Mouse (Mus musculus) frontal cortex, adult 2 months (tissue): ENCODE data around the gene Dpep3. TPM values are rescaled to one million over a fixed set of nuclear protein-coding genes. Genes with fewer than 3 reads are reported as not detected.
A peak's percentile ranks its signal among the peaks of the same experiment; 100 is the strongest.

ENCODE experiments used
- DNase-seq, 2 experiments: peaks; one replicate each; pipeline ENCODE4 v3.0.0; 2022; ENCODE audit warnings: low spot score in 1 of 2; ENCODE audit errors: extremely low spot score in 1 of 2
- polyA plus RNA-seq: library from polyadenylated mRNA; depleted of rRNA; stranded (reverse); fragments of >200 nt; gene quantifications from 2 replicates; pipeline ENCODE4 v1.2.3, GENCODE M21; 2012; rRNA removed

Dpep3 gene
- polyA plus RNA-seq, 1 experiment = not detected

DNA sequence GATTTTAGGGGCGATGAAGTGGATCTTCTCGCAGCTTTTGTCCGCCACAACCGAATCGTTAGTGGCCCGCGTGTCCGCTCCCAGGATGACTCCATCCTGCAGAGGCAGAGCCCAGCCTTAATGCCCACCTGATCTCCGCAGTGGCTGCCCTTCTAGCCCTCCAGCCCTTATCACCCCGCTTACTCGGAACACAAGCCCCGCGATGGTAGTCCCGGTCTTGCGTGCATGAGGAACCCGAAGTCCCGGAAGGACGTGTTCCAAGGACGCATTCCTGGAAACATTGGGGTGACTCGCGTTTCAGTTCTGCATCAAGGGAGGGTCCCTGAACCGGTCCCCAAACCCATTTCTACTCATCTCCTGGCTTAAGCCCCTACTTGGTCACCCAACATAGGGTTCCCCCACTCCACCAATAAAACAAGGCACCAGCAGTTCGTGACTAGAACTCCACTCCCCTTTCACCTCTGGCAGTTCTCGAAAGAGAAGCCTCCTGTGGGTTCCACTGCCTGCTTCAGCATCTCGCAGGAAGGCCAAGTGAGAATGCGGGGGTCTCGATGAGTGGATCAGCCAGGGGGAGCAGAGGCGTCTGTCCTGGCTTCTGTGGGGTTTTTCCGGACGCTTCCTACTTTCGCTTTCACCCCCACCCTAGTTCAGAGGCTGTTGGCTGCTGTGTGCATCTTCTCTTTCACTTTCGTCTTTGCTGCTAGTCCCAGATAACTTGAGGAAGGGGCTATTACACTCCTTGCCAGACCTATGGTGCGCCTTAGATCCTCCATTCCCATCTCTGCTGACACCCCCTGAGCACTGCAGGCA is 41.5 kb downstream of the Dpep3 start:
- peak in 1 of 2 experiments; percentile 47 for DNase-seq

- peak; percentile 85 to 87 for DNase-seq
These were observed 42.3 kb downstream of the Dpep3 start for GRCm38 (mm10) chr8:105936866-105937475.

DNA sequence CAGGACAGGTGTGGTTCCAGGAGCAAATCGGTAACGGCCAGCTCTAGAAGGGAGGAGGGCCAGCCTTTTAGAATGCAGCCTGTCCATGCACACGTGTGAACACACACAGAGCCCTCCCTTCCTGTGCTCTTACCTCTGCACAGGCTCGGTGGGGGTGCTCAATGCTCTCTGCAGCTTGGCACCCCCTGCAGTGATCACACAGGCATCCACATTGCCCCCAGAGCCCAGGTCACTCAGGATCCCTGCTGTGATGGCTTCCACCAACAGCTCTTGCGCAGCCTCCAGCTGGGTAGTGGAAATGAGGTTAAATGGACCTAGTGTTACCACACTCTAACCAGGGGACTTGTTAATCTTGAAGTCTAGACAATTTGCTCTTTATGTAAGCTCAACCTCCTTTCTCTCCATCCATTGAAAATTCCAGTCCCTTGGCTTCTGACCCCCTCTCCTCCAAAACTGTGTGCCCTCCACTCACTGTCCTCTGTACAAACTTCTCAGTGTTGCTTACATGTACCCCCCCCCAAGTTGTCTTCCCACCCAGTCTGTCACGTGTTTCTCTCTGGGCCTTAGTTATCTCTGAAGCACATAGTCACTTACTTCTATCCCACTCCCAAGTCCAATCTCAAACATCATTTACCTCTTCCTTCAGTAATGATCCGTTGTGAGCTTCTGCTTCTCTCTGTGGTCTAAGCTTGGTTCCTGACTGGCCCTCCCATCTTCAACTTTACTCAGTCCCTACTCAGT is 43.2 kb downstream of the Dpep3 start:
- DNase-seq = no peak

DNA sequence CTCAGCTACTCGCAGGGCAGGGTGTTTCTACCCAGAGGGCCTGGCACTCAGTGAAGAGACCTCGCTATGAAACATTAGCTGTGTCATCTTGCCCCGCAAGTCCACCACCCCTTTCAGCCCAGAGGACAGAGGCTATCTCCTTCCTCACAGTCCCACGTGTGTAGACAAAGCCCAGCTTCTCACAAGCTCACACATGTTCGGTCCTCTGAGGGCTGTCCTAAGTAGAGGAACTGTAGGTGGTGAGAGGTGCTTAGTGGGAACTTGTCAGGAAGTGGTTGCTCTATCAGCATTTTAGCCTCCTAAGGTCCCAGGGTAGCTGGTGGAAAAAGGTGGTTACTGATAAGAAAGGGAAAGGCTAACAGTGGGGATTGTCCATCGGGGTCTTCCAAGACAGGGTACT is 44.1 kb downstream of the Dpep3 start:
- DNase-seq = no peak

- no peak for DNase-seq
These were observed 45.5 kb downstream of the Dpep3 start, which contains the start of gene Ctrl for GRCm38 (mm10) chr8:105933762-105934161. Ctrl (minus strand) TSS chr8:105933862.

DNA sequence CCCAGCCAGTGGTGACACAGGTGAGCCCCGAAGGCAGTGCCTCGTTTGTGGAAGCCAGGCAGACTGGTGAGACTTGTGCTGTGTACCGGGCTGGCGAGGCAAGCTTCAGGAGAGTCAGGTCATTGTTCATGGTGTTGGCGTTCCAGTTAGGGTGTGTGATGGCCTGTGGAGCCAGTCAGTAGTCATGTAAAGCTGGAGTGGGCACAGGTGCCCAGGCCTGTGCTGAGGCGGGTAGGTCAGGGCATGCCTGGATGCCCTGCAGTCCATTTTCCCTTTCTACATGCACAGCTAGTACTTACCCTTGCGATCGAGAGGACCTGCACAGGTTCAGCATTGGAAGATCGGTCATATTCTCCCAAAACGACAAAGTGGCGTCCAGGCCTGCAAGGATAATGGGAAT is 46.7 kb downstream of the Dpep3 start:
- DNase-seq = no peak

GRCm38 (mm10) chr8:105931271-105931670 is 48.0 kb downstream of the Dpep3 start:
- peak; percentile 68 to 76 for DNase-seq

DNA sequence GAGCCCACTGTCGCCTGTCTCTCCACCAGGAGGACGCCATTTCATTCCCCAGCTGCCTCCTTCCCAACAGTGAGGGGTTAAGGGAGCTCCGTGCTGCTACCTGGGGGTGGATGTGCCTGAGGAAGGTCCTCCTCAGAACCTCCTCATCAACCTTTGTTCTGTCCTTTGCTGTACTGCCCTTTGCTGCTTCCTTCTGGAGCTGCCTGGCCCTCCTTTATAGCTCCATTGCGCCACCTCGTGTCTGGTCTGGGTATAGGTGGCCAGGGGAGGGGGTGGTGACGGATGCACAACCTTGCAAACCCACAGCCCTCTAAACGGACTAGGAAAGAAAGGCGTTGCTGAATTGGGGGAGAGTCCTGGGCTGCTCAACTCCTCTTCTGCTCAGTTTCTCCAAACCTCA is 48.6 kb downstream of the Dpep3 start:
- peak in 1 of 2 experiments; percentile 91 for DNase-seq

GRCm38 (mm10) chr8:105925123-105925522 is 54.1 kb downstream of the Dpep3 start:
- peak in 1 of 2 experiments; percentile 70 for DNase-seq

Other genes starting within 250 kb of the Dpep3 start
- gene Gfod2, start 220.8 kb downstream of the Dpep3 start, polyA plus RNA-seq = 18.1 and 21.5 TPM in 2 replicates
- 24.2 and 28.5 TPM in 2 replicates for gene Ranbp10, start 152.1 kb downstream of the Dpep3 start, polyA plus RNA-seq
- gene Tsnaxip1, start 151.7 kb downstream of the Dpep3 start, polyA plus RNA-seq = 0.17 TPM in 1 of 2 replicates, not detected in the other
- gene Cenpt, start 126.2 kb downstream of the Dpep3 start, polyA plus RNA-seq = 31.5 and 32.3 TPM in 2 replicates
- 47.0 and 47.1 TPM in 2 replicates for gene Thap11, start 124.3 kb downstream of the Dpep3 start, polyA plus RNA-seq
- gene Nutf2, start 118.8 kb downstream of the Dpep3 start, polyA plus RNA-seq = 79.7 and 94.9 TPM in 2 replicates
- 71.6 and 78.3 TPM in 2 replicates for gene Edc4, start 98.5 kb downstream of the Dpep3 start, polyA plus RNA-seq
- gene Nrn1l, start 85.9 kb downstream of the Dpep3 start, polyA plus RNA-seq = 4.2 and 8.1 TPM in 2 replicates
- gene Pskh1, start 79.0 kb downstream of the Dpep3 start, polyA plus RNA-seq = 13.3 TPM in 2 replicates
- 4.5 and 4.9 TPM in 2 replicates for gene Ctrl, start 45.6 kb downstream of the Dpep3 start, polyA plus RNA-seq
- 115 and 125 TPM in 2 replicates for gene Psmb10, start 41.0 kb downstream of the Dpep3 start, polyA plus RNA-seq
- gene Lcat, start 36.0 kb downstream of the Dpep3 start, polyA plus RNA-seq = 75.1 and 75.6 TPM in 2 replicates
- 24.9 and 28.3 TPM in 2 replicates for gene Slc12a4, start 13.3 kb downstream of the Dpep3 start, polyA plus RNA-seq
- gene Dus2, start 11.9 kb upstream of the Dpep3 start, polyA plus RNA-seq = 27.1 and 28.5 TPM in 2 replicates
- not detected in 2 replicates for gene Dpep2nb, start 26.5 kb upstream of the Dpep3 start, polyA plus RNA-seq
- gene Ddx28, start 32.5 kb upstream of the Dpep3 start, polyA plus RNA-seq = 9.6 and 11.4 TPM in 2 replicates
- gene Nfatc3, start 79.4 kb upstream of the Dpep3 start, polyA plus RNA-seq = 7.7 TPM in 2 replicates
- gene Esrp2, start 157.5 kb upstream of the Dpep3 start, polyA plus RNA-seq = 0.21 and 0.24 TPM in 2 replicates
- gene Pla2g15, start 171.0 kb upstream of the Dpep3 start, polyA plus RNA-seq = 17.6 and 17.7 TPM in 2 replicates
- 30.3 and 31.7 TPM in 2 replicates for gene Slc7a6, start 189.4 kb upstream of the Dpep3 start, polyA plus RNA-seq
- 27.1 and 29.1 TPM in 2 replicates for gene Slc7a6os, start 231.5 kb upstream of the Dpep3 start, polyA plus RNA-seq
- gene Prmt7, start 231.5 kb upstream of the Dpep3 start, polyA plus RNA-seq = 28.3 and 33.4 TPM in 2 replicates